Mouse (Mus musculus) heart, adult 11 months (tissue): ENCODE data around the gene 6030468B19Rik.
"Not testable (repeated sequence)": the region's sequence is repeated elsewhere in the genome, so short reads cannot be mapped to it uniquely, and the experiment has no call there.

Experiments
- DNase-seq: peaks from one replicate; pipeline ENCODE4 v3.0.0; 2022

Gene 6030468B19Rik

GRCm38 (mm10) chr11:117779434-117780198 is 17.8 kb upstream of the 6030468B19Rik start:
- peak; percentile 99 for DNase-seq

DNA sequence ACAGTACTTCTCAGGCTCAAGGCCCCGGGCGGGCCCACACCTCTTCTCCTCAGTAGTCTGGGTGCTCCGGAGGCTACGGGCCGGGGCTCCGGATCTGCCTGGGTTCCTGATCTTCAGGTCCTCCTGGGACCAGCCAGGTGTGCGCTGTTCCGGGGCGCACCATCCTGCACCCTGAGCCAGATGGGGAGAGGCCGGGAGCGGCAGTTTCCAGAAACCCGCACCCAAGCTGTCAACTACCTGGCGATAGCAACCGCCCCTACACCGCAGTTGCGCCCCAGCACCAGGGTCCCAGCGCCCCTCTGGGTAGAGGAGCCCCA is 17.3 kb upstream of the 6030468B19Rik start:
- no peak for DNase-seq

GRCm38 (mm10) chr11:117780582-117781111 is 16.8 kb upstream of the 6030468B19Rik start:
- peak; percentile 99 for DNase-seq

- DNase-seq = peak; percentile 98
Observed at GRCm38 (mm10) chr11:117781199-117781821, 16.1 kb upstream of the 6030468B19Rik start.

DNA sequence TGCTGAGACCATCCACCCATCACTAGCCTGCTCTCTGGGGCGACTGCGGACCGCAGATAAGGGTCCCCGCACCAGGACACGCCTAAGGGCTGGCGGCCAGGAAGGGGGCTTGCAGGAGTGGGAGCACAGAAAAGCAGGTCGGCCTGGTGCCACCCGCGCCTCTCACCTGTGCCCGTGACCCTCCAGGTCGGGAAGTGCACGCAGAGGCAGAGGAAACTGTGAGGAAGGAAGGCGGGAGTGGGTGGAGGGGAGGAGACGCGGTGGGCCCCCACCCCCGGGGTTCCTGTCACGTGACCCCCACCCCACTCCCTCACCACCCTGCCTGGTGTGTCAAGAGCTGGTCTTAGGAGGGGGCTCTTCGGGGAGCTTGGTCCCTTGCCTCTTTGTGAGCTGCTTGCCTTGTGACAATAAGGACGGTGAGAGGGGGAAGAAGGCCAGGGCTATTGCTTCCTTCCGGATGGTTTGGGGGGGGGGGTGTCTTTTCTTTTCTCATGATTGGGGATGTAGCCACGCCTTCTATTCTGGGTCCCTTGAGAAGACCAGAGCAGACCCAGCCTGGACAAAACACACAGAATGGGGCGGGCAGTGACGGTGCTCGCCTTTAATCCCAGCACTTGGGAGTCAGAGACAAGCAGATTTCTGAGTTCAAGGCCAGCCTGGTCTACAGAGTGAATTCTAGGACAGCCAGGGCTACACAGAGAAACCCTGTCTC is 15.3 kb upstream of the 6030468B19Rik start, which contains the start of the genes Tmc8 and Tmc6:
Gene Tmc8 (plus strand): TSS at position 84 of the 712 bp plus-strand sequence.
Gene Tmc6 (minus strand): TSS at position 206 of the 712 bp plus-strand sequence.
- DNase-seq = peak; percentile 99

GRCm38 (mm10) chr11:117782705-117783034 is 14.8 kb upstream of the 6030468B19Rik start:
- no peak for DNase-seq

- peak; percentile 97 for DNase-seq
Observed at GRCm38 (mm10) chr11:117783089-117783488, 14.4 kb upstream of the 6030468B19Rik start.

DNA sequence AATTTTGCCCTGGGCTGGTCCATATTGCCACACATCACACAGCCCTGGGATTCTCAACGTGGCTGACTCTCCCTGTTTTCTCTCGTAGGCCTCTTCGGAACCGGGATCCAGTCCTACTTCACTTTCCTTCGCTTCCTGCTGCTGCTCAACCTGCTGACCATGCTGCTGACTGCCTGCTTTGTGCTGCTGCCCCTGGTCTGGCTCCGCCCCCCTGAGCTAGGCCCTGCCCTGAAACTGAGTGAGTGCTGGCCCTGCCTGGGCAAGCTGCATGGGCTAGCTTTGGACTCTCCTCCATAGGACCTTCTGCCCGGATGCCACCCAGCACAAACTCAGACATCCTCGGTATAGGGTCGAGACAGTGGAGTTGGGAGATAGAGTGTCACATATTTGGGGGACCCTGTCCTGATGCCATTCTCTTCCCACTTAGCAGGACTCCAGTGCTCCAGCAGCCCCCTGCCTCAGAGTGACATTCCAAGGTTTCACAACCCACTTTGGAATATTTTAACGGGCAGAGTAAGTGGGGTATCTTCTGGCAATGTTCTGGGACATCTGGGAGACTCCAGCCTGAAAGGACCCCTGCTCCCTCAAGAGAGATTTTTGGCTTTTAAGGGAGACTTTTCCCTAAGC is 13.7 kb upstream of the 6030468B19Rik start:
- DNase-seq = peak; percentile 97

DNA sequence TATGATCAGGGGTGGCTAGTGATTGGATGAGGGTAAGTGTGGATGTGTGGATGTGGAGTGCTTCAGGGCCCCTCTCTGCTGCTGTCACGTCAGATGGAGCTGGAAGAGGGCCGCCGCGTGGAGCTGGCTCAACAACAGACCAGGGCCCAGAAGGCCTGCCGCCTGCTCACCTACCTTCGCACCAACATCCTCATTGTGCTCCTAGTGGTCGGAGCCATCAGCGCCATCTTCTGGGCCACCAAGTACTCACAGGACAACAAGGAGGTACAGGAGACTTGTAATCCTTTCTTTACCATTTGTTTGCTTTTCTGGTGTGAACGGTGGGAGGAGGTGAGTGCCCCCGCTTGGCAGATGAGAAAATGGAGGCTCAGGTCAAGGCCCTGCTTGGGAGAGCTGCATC is 11.2 kb upstream of the 6030468B19Rik start:
- DNase-seq = peak; percentile 95

GRCm38 (mm10) chr11:117788481-117788880 is 9.0 kb upstream of the 6030468B19Rik start:
- DNase-seq = not testable (repeated sequence)

GRCm38 (mm10) chr11:117790286-117790685 is 7.2 kb upstream of the 6030468B19Rik start:
- peak; percentile 96 for DNase-seq

DNA sequence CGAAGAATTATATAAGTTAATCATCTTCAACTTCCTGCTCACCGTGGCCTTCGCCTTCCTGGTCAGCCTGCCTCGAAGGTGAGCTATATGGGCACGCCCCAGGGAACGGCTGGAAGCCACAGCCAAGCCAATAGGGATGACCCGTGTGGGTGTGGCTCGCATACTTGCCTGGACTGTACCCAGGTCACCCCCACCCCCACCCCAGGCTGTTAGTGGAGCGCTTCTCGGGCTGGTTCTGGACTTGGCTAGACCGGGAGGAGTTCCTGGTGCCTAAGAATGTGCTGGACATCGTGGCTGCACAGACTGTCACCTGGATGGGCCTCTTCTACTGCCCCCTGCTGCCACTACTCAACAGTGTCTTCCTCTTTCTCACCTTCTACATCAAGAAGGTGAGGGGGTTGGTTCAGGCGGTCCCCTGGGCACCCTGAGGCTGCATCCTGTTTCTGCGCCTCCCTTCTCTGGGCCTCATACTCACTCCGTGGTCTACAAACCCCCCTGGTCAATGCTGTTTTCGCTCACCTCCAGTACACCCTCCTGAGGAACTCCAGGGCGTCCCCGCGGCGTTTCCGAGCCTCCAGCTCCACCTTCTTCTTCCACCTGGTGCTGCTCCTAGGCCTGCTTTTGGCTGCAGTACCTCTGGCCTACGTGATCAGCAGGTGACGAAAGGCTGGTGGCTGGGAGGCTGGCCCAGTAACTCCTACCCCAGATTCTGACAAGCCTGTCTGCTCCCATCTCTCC is 6.6 kb upstream of the 6030468B19Rik start:
- DNase-seq = peak; percentile 93

DNA sequence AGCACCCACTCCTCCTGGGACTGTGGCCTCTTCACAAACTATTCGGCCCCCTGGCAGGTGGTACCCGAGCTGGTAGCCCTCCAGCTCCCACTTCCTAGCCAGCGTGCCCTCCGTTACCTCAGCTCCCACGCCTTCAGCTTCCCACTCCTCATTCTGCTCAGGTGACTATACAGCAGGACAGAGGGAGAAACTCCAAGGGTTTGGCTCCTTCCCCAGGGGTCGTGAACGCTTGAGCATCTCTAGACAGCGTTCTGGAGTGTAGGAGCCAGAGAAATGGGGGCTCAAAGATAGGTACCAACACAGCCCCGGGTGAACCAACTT is 6.1 kb upstream of the 6030468B19Rik start:
- DNase-seq = peak; percentile 90

GRCm38 (mm10) chr11:117792281-117792888 is 5.1 kb upstream of the 6030468B19Rik start:
- peak; percentile 96 for DNase-seq

DNA sequence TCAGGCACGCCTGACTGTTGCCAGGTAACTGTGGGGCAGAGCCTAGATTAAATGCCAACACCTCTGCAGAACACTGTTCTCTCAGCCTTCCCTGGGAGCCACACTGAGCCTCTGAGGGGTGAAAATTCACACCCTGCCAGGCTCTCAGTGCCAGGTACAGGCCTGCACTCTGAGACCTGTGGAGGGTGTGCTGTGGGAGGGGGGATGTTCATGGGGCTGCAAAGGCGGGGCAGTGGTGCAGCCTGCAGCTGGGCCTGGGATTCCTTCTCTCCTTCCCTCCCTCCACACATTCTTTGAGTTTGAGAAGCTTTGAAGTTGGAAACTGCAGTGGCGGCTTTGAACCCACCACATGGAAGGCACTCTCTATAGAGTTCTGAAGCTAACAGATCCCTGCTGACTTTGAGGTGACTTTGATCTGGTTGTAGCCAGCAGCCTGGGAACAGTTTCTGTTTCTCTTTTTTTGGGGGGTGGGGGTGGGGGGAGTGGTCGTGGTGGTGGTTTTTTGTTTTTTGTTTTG is 3.4 kb upstream of the 6030468B19Rik start:
- DNase-seq = no peak

DNA sequence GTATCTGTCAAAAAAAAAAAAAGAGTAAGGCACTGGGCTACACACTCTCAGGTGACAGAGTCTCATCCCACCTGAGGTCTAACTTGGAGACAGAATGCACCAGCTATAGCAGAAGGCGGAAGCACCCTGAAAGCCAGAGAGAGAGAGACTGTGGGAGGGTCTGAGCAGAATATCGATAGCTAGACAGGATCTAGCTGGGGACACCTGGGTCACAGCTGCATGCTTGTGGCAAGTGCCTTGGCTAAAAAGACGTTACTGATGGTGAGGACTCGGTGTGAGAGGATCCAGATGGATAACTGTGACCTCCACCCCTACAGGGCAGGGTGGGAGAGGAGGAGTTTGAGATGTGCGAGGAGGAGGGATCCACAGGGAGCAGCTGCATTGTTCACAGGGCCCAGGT is 506 bp upstream of the 6030468B19Rik start:
- no peak for DNase-seq

DNA sequence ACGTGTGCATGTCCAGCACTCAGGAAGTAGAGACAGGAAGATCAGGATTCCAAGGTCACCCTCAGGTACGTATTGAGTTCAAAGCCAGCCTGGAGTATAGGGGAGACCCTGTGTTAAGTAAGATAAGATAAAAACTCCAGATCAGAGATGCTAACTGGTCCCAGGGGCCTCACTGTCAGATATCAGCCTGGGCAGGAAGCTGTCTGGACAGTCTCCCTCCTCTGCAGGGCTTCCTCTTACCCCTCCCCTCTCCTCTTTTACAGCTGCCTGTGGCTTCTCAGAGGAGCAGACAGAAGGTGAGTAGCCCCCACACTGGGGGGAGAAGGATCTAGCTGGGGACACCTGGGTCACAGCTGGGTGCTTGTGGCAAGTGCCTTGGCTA is 691 bp downstream of the 6030468B19Rik start:
- DNase-seq = no peak

- DNase-seq = peak; percentile 88
Observed at GRCm38 (mm10) chr11:117799174-117799573, 1.7 kb downstream of the 6030468B19Rik start.

DNA sequence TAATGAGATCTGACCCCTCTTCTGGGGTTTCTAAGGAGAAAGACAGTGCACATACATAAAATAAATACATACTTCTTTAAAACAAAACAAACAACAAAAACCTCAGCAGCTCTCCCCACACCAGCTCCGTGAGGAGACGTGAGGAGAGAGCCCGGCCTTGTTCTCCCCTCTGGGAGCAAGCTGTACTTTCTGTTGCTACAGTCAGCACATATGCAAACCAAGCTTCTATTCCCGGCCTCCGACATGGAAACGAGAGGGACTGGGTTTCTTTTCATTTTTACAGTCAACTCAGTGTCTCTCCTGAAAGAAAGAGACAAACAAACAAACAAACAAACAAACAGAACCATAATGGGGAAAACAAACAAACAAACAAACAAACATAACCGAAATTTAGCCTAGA is 2.6 kb downstream of the 6030468B19Rik start:
- DNase-seq = no peak

DNA sequence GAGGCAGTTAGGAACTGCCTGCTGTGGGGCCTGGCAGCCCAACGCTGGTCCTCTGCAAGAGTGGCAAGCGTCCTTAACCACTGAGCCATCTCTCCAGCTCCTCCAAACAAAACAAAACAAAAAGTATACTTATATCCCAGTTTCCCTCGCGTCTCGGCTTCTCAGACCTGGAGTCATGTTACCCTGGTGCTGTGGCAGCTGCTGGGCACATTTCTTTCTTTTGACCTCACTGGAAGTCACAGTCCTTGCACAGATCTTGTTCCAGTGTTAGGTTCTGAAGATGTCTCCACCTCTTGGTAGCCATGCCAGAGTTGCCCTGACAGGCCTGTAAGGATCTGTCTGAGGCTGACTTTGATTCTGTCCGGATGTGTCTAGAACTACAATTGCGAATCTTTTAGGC is 4.2 kb downstream of the 6030468B19Rik start:
- DNase-seq = no peak

DNA sequence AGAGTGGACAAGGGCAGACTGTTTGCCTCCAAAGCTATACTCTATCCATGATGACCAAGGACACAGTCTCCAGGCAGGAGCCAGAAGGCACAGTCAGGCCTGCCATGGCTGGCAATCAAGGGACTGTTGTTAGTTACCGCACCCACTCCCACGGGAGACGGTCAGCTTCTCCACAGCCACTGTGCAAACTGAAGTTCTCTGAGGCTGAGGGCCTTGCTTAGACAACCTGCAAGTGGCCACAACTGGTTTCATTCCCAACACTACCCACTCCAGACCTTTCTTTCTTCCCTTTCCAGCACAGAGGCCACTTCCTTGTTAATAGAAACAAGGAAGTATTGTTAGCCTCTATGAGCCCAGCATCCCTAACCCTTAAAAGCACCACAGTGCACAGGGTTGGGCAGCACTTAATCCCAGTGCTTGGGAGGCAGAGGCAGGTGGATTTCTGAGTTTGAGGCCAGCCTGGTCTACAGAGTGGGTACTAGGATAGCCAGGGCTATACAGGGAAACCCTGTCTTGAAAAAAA is 5.8 kb downstream of the 6030468B19Rik start:
- peak; percentile 92 for DNase-seq

- no peak for DNase-seq
Observed at GRCm38 (mm10) chr11:117806781-117807180, 9.3 kb downstream of the 6030468B19Rik start.
